Mouse (Mus musculus) ovary, postnatal 10 days (tissue): Measurements from ENCODE around the gene Rad9a.
A peak's percentile ranks its signal among the peaks of the same experiment; 100 is the strongest.

ENCODE experiments used
- DNase-seq: peaks from one replicate; pipeline ENCODE4 v3.0.0; 2022; ENCODE audit warnings: low spot score

Gene Rad9a

GRCm38 (mm10) chr19:4193129-4193528 lies 8.3 kb downstream of the Rad9a start:
- no peak for DNase-seq

- DNase-seq, result no peak
These were observed 9.0 kb downstream of the Rad9a start for GRCm38 (mm10) chr19:4192251-4192985.

- DNase-seq, result peak; percentile 91
These were observed 9.8 kb downstream of the Rad9a start, which contains the start of gene Ppp1ca for GRCm38 (mm10) chr19:4191528-4192250. TSS of gene Ppp1ca (plus strand) at chr19:4192065.

GRCm38 (mm10) chr19:4190831-4191334 lies 10.6 kb downstream of the Rad9a start, which contains the start of gene Tbc1d10c:
TSS of gene Tbc1d10c (minus strand) at chr19:4191284.
- no peak for DNase-seq

- no peak for DNase-seq
These were observed 12.3 kb downstream of the Rad9a start for GRCm38 (mm10) chr19:4189051-4189620.

GRCm38 (mm10) chr19:4187303-4187702 lies 14.2 kb downstream of the Rad9a start:
- DNase-seq, result no peak

- DNase-seq, result no peak
These were observed 16.2 kb downstream of the Rad9a start for GRCm38 (mm10) chr19:4184976-4185975.

- DNase-seq, result no peak
These were observed 17.8 kb downstream of the Rad9a start for GRCm38 (mm10) chr19:4183689-4184088.

- no peak for DNase-seq
These were observed 19.6 kb downstream of the Rad9a start for GRCm38 (mm10) chr19:4181892-4182291.

GRCm38 (mm10) chr19:4180411-4180810 lies 21.1 kb downstream of the Rad9a start:
- DNase-seq, result no peak

- DNase-seq, result no peak
These were observed 26.0 kb downstream of the Rad9a start, which contains the start of gene Carns1 for GRCm38 (mm10) chr19:4175368-4175947. TSS of gene Carns1 (minus strand) at chr19:4175479.

- no peak for DNase-seq
These were observed 28.5 kb downstream of the Rad9a start for GRCm38 (mm10) chr19:4172925-4173324.

GRCm38 (mm10) chr19:4171393-4172290 lies 29.8 kb downstream of the Rad9a start:
- no peak for DNase-seq

GRCm38 (mm10) chr19:4170723-4171392 lies 30.6 kb downstream of the Rad9a start:
- DNase-seq, result no peak

GRCm38 (mm10) chr19:4169810-4170209 lies 31.7 kb downstream of the Rad9a start:
- no peak for DNase-seq

- peak; percentile 96 for DNase-seq
These were observed 32.1 kb downstream of the Rad9a start for GRCm38 (mm10) chr19:4169378-4169784.

GRCm38 (mm10) chr19:4166678-4167476 lies 34.6 kb downstream of the Rad9a start:
- no peak for DNase-seq

GRCm38 (mm10) chr19:4164721-4165120 lies 36.7 kb downstream of the Rad9a start:
- no peak for DNase-seq

- DNase-seq, result no peak
These were observed 37.4 kb downstream of the Rad9a start for GRCm38 (mm10) chr19:4164100-4164499.
